Mouse (Mus musculus): ENCODE measurements around the gene Cdh4. TPM values are rescaled to one million over a fixed set of nuclear protein-coding genes. Genes with fewer than 3 reads are reported as not detected.

Cdh4 gene
- polyA plus RNA-seq, 1 experiment from 2014 or later = 0.61 TPM

DNA sequence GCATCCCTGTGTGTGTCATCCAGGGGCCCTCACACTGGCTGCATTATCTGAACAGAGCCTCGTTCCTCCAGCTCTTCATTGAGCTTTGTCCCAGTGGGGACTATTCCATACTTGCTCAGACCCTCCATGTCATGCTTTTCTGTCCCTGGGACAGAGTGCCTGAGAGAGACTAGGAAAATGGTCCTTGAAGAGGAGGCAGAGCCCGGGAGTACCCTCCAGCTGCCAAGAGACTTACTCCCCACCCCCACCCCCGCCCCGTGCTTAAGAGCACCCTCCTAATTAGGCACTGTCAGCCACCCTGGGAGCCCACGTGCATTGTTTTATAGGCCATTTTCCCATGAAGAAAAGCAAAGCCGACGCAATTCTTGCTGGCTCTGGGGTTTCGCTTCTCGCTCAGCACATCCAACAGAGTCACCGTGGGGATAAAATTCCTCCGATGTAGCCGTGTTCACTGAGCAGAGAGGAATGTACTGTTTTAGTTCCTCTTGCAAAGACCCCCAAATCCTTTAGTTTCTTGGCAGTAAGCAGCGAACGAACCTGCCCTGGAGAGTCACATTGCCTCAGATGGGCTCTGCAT is 76.3 kb downstream of the Cdh4 start:
- no peaks in the 10 kb centered on the region for H3K9me3 ChIP-seq (ENCODE audit: low read length)
- no peaks in the 10 kb centered on the region for H3K27me3 ChIP-seq (ENCODE audit: insufficient read depth, low read length)
- no peaks in the 10 kb centered on the region for H3K4me1 ChIP-seq (ENCODE audit: insufficient read depth)
- 60% methylated on average over 14 of the region's 14 CpGs for WGBS (ENCODE audit: insufficient replicate concordance)
- H3K27ac ChIP-seq (ENCODE audit: low read depth) = no peak overlapping the region
- TF ChIP-seq CTCF (IDR thresholded peaks at IDR 0.05; ENCODE audit: low read depth) (no peak), EP300 (IDR thresholded peaks at IDR 0.05; ENCODE audit: low read depth) (no peak)
- no peaks in the 10 kb centered on the region for H3K36me3 ChIP-seq (replicated peaks; ENCODE audit: insufficient read depth, low read length)
- no peak overlapping the region for H3K9ac ChIP-seq (replicated peaks)
- H3K4me3 ChIP-seq (ENCODE audit: low read depth, low read length) = no peak overlapping the region
- H3K4me2 ChIP-seq (ENCODE audit: low read depth, low read length) = no peak overlapping the region
- no peak for ATAC-seq
- DNase-seq = no peak

DNA sequence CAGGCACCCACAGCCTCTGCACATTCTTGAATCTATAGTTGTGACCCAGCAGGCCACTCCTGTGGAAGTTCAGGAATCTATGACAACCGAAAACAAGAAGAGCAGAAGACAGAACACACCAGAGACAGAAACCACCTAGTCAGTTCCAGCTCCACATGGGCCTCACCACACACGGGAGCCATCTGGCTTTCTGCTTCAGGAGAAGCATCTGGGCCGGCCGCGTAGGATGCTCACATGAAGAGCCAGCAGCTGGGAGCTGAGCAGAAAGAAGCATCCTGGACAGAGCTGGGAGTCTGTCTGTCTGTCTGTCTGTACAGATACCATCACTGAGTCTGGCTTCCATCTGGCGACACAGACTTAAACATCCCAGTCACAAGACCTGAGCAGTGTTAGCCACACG is 76.9 kb downstream of the Cdh4 start:
- no peak overlapping the region for H3K4me2 ChIP-seq (ENCODE audit: low read depth, low read length)
- no peak overlapping the region for H3K27ac ChIP-seq (ENCODE audit: low read depth)
- H3K9ac ChIP-seq (replicated peaks) = no peak overlapping the region
- DNase-seq (no peak), ATAC-seq (no peak)
- no peaks in the 10 kb centered on the region for H3K9me3 ChIP-seq (ENCODE audit: low read length)
- no peaks in the 10 kb centered on the region for H3K4me1 ChIP-seq (ENCODE audit: insufficient read depth)
- H3K4me3 ChIP-seq (ENCODE audit: low read depth, low read length) = no peak overlapping the region
- WGBS (ENCODE audit: insufficient replicate concordance) = 80% methylated on average over 7 of the region's 7 CpGs
- TF ChIP-seq CTCF (IDR thresholded peaks at IDR 0.05; ENCODE audit: low read depth) = no peak
- H3K27me3 ChIP-seq (ENCODE audit: insufficient read depth, low read length) = no peaks in the 10 kb centered on the region
- no peaks in the 10 kb centered on the region for H3K36me3 ChIP-seq (replicated peaks; ENCODE audit: insufficient read depth, low read length)

DNA sequence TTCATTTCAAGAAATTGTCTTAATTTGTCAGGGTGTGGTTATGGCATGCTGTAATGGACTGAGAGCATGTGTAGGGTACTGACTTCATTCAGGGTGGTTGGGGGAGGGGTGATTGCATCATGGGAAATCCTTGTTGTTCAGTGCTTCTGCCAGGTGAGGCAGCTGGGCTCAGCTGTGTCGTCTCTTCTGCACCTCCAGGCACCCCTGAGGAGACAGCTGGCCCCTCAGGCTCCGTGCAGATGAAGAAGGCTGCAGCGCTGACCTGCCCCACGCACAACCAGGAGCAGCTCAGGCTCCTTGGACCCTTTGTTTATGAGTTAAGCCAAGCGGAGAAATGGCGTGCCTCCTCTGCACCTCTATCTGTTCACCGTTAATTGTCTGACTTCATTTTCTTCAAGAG is 77.7 kb downstream of the Cdh4 start:
- Histone ChIP-seq H3K4me3 (ENCODE audit: low read depth, low read length) (no peak overlapping the region), H3K36me3 (replicated peaks; ENCODE audit: insufficient read depth, low read length) (no peaks in the 10 kb centered on the region)
- 64% methylated on average over 7 of the region's 7 CpGs for WGBS (ENCODE audit: insufficient replicate concordance)

DNA sequence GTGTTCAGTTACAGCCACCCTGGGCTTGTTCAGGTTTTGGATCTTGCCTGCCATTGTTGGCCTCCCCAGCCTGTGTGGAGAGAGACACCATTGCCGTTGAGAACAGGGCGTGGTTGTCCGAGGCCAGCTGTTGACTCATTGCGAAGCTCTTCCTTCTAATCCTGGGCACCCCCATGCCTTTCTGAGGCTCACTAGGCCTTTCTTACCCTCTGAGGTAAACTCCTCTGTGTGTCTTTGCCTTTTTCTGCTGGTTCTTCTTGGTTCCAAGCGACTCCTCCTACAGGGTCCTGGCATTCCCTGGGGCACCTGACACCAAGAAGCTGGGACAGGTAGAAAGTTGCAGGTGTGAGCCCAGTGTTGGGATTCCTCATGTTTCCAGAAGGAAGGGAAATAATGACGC is 78.7 kb downstream of the Cdh4 start:
- WGBS (ENCODE audit: insufficient replicate concordance) = 78% methylated on average over 6 of the region's 6 CpGs
- H3K4me2 ChIP-seq (ENCODE audit: low read depth, low read length) = no peak overlapping the region
- no peak overlapping the region for H3K4me3 ChIP-seq (ENCODE audit: low read depth, low read length)
- H3K27ac ChIP-seq (ENCODE audit: low read depth) = no peak overlapping the region
- TF ChIP-seq CTCF (IDR thresholded peaks at IDR 0.05; ENCODE audit: low read depth) = no peak
- no peak for TF ChIP-seq EP300 (IDR thresholded peaks at IDR 0.05; ENCODE audit: low read depth)
- DNase-seq (no peak), ATAC-seq (no peak)
- H3K9ac ChIP-seq (replicated peaks) = no peak overlapping the region
- H3K36me3 ChIP-seq (replicated peaks; ENCODE audit: insufficient read depth, low read length) = no peaks in the 10 kb centered on the region
- no peaks in the 10 kb centered on the region for H3K4me1 ChIP-seq (ENCODE audit: insufficient read depth)
- H3K9me3 ChIP-seq (ENCODE audit: low read length) = no peaks in the 10 kb centered on the region
- no peaks in the 10 kb centered on the region for H3K27me3 ChIP-seq (ENCODE audit: insufficient read depth, low read length)

More for the DNA sequence above, 77.7 kb downstream of the Cdh4 start:
- no peak for TF ChIP-seq CTCF (IDR thresholded peaks at IDR 0.05; ENCODE audit: low read depth)
- TF ChIP-seq EP300 (IDR thresholded peaks at IDR 0.05; ENCODE audit: low read depth) = no peak
- no peaks in the 10 kb centered on the region for H3K27me3 ChIP-seq (ENCODE audit: insufficient read depth, low read length)
- no peaks in the 10 kb centered on the region for H3K9me3 ChIP-seq (ENCODE audit: low read length)
- no peaks in the 10 kb centered on the region for H3K4me1 ChIP-seq (ENCODE audit: insufficient read depth)
- no peak overlapping the region for H3K4me2 ChIP-seq (ENCODE audit: low read depth, low read length)
- no peak for ATAC-seq
- H3K27ac ChIP-seq (ENCODE audit: low read depth) = no peak overlapping the region
- no peak for DNase-seq
- H3K9ac ChIP-seq (replicated peaks) = no peak overlapping the region

DNA sequence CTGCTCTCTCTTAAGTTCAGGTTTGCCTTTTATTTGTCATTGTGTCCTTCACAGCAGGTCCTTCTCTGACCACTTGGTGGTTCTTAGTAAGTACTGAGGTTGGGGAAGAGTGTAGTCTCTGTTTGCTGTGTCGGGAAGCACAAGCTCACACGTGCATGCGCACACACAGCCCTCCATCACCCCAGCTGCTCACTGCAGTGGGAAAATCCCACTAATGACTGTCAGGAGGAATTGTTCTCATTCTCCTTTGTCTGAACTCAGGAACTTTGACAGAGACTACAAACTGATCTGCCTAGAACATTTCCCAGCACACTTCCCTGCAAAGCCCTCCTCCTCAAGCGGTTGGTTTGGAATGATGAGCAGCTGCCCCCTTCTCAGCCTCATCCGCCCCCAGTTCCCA is 79.2 kb downstream of the Cdh4 start:
- Histone ChIP-seq H3K9ac (replicated peaks) (no peak overlapping the region), H3K4me1 (ENCODE audit: insufficient read depth) (no peaks in the 10 kb centered on the region), H3K9me3 (ENCODE audit: low read length) (no peaks in the 10 kb centered on the region), H3K27me3 (ENCODE audit: insufficient read depth, low read length) (no peaks in the 10 kb centered on the region), H3K4me3 (ENCODE audit: low read depth, low read length) (no peak overlapping the region), H3K27ac (ENCODE audit: low read depth) (no peak overlapping the region), H3K4me2 (ENCODE audit: low read depth, low read length) (no peak overlapping the region), H3K36me3 (replicated peaks; ENCODE audit: insufficient read depth, low read length) (no peaks in the 10 kb centered on the region)
- no peak for ATAC-seq
- WGBS (ENCODE audit: insufficient replicate concordance) = 74% methylated on average over 5 of the region's 5 CpGs
- no peak for DNase-seq
- TF ChIP-seq EP300 (IDR thresholded peaks at IDR 0.05; ENCODE audit: low read depth) (no peak), CTCF (IDR thresholded peaks at IDR 0.05; ENCODE audit: low read depth) (no peak)

DNA sequence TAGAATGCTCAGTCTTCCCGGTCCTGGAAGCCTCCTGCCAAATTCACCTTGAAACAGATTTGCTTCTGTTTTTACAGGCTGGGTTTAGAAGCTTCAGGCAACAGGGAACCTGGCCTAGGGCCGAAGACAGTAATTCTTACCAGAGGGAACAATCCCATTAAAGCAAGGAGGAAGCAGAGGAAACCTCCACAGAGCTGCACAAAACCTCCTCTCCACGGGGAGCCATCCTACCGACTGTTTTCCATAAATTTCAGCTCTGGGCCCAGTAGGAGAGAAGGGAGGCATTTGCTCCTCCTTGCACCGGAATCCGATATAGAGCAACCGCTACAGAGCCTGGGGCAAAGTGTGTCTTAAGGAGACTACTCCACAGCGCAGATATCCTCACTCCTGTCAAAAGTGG is 79.9 kb downstream of the Cdh4 start:
- 52% methylated on average over 8 of the region's 8 CpGs for WGBS (ENCODE audit: insufficient replicate concordance)
- H3K9me3 ChIP-seq (ENCODE audit: low read length) = no peaks in the 10 kb centered on the region
- no peak for TF ChIP-seq EP300 (IDR thresholded peaks at IDR 0.05; ENCODE audit: low read depth)
- no peak for TF ChIP-seq CTCF (IDR thresholded peaks at IDR 0.05; ENCODE audit: low read depth)
- H3K4me3 ChIP-seq (ENCODE audit: low read depth, low read length) = no peak overlapping the region
- no peak overlapping the region for H3K9ac ChIP-seq (replicated peaks)
- no peak overlapping the region for H3K4me2 ChIP-seq (ENCODE audit: low read depth, low read length)
- H3K36me3 ChIP-seq (replicated peaks; ENCODE audit: insufficient read depth, low read length) = no peaks in the 10 kb centered on the region
- ATAC-seq (no peak), DNase-seq (no peak)
- no peaks in the 10 kb centered on the region for H3K4me1 ChIP-seq (ENCODE audit: insufficient read depth)
- H3K27ac ChIP-seq (ENCODE audit: low read depth) = no peak overlapping the region
- H3K27me3 ChIP-seq (ENCODE audit: insufficient read depth, low read length) = no peaks in the 10 kb centered on the region

DNA sequence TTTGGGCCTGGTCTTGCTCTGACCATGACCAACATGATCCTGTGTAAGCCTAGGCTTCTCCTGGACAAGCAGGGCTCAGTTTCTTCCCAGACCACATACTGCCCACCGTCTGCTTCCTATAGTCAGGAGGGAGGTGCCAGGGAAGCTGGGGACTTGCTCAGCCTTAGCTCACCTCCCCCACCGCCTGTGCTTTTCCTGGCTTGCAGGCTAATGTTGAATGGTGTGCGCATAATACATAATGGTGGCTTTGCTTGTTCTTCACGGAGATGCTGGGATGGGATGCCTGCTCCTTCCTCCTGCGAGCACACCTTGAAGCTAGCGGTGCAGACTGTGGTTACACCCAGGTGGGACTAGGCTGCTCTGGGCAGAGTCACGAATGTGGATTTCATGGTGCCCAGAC is 84.7 kb downstream of the Cdh4 start:
- ATAC-seq (no peak), DNase-seq (no peak)
- H3K9me3 ChIP-seq (ENCODE audit: low read length) = no peaks in the 10 kb centered on the region
- no peaks in the 10 kb centered on the region for H3K4me1 ChIP-seq (ENCODE audit: insufficient read depth)
- H3K4me3 ChIP-seq (ENCODE audit: low read depth, low read length) = no peak overlapping the region
- H3K36me3 ChIP-seq (replicated peaks; ENCODE audit: insufficient read depth, low read length) = no peaks in the 10 kb centered on the region
- H3K27ac ChIP-seq (ENCODE audit: low read depth) = no peak overlapping the region
- no peak overlapping the region for H3K9ac ChIP-seq (replicated peaks)
- H3K4me2 ChIP-seq (ENCODE audit: low read depth, low read length) = no peak overlapping the region
- TF ChIP-seq CTCF (IDR thresholded peaks at IDR 0.05; ENCODE audit: low read depth) (no peak), EP300 (IDR thresholded peaks at IDR 0.05; ENCODE audit: low read depth) (no peak)
- H3K27me3 ChIP-seq (ENCODE audit: insufficient read depth, low read length) = no peaks in the 10 kb centered on the region
- 64% methylated on average over 7 of the region's 7 CpGs for WGBS (ENCODE audit: insufficient replicate concordance)
